Mouse (Mus musculus) urinary bladder, adult 2 months (tissue): Measurements from ENCODE around the gene Midn. TPM values are rescaled to one million over a fixed set of nuclear protein-coding genes. Genes with fewer than 3 reads are reported as not detected.

Source experiments
- DNase-seq: peaks from one replicate; pipeline ENCODE4 v3.0.0; 2022; ENCODE audit warnings: low spot score
- polyA plus RNA-seq: library from polyadenylated mRNA; depleted of rRNA; stranded (reverse); fragments of >200 nt; gene quantifications from 2 replicates; pipeline ENCODE4 v1.2.3, GENCODE M21; 2012

The Midn gene
- polyA plus RNA-seq, 1 experiment, result 21.2 TPM

DNA sequence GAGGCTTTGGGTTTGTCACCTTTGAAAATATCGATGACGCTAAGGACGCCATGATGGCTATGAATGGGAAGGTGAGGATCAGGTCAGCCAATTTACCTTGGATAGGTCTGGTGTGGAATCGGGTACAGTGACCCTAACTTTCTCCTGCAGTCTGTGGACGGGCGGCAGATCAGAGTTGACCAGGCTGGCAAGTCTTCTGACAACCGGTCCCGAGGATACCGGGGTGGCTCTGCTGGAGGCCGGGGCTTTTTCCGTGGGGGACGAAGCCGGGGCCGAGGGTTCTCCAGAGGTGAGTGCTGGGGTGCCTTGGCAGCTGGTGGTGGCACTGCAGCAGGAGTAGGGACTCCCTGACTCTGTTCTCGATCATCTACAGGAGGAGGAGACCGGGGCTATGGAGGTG is 22.0 kb downstream of the Midn start:
- DNase-seq, result no peak

DNA sequence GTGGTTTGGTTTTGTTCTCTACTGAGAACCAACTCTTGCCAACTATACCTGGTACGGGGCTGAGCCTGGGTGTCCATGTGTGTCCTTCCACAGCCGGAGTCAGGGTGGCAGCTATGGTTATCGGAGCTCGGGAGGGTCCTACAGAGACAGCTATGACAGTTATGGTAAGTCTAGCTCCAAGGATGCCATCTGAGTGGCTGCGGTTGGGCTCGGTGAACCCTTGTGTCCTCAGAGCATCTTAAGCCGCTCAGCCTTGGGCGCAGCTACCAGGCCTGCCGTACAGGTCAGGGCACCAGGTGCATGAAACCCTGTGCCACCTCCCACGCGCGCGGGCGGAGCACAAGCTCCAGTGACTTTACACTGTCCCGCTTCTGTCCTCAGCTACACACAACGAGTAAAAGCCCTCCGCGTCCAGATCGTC is 22.5 kb downstream of the Midn start:
- no peak for DNase-seq

DNA sequence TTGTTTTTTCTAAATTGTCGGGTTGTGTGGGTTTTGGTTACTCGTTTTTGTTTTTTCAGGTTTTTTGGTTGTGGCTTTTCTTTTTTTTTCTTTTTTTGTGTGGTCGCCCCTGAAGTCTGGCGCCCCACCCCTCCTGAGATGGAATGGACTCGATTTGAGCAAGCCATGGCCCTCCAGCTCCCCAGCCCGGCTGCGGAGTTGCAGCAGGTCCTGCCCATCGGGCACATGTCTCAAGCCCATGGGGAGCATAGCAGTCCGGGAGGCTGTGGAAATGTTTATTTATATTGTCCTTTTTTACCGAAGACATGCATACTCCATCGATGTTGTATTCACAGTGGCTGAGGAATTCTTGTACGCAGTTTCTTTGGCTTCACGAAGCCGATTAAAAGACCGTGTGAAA is 23.2 kb downstream of the Midn start:
- no peak for DNase-seq

DNA sequence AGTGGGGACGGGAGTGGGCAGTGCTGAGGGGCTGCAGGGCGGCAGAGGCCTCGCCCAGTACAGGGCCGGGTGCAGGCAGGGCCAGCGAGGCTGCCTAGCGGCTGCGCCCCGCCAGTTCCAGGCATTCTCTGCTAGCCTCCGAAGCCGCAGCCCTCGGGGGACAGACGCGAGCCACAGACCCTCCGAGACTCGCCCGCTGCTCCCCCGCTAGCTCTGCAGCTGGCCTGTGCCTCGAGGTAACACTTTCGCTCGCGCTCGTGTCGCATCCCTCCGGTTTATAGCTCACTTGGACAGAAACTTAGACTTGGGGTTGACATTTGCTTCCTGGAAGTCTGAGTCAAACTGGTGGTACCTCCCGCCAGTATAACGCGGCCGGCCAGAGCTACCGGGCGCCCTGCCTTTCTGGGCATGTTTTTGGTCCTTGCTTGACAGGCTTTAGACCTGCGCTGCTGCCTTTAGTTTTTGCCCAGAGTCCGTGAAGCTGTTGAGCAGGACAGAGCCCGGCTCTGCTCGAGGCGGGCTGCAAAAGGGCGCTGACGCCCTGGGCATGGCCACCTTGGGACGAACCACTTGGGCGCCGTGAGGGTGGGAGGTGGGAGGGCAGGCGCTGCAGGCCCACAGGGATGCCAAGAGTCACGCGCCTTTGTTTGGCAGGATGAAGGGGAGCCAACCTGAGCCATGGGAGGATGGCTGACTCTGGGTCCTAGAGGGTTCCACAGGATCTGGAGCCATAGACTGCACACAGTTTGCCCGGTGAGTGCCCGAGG is 23.9 kb downstream of the Midn start:
- no peak for DNase-seq

DNA sequence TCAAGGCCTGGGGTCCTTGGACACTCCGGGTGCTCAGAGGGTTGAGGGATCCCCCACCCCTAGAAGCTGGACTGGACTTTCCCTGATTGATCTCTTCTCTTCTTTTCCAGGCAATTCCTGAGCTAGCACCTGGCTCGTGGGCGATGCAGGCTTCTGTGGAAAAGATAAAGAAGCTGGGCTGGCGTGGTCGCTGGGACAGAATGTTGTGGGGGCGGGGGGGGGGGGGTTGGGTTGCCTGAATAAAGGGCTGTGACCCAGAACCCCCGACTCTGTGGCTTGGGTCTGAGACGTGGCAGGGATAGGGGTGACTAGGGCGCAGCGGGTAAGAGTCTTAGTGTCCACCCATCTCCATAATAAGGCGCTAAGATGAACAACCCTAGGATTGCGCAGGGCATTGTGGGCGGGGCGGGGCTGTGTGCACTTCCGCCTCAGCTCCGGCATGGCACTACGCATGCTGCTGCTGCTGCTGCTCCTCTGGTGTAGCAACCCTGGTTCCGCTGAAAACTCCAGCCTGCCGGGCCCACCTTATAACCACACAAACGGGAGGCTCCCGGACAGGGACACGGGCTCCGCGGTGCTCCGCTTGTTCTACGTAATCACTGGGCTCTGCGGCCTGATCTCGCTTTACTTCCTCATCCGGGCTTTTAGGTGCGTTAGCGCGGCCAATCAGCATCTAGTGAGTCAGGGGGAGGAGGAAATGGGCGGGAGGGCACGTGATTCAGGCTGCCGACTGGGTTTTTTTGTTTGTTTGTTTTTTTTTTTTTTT is 24.6 kb downstream of the Midn start, which contains the start of gene 1600002K03Rik:
Gene 1600002K03Rik, plus strand, starts transcription at position 418 of the 766 bp plus-strand sequence.
- DNase-seq, result peak; percentile 91

DNA sequence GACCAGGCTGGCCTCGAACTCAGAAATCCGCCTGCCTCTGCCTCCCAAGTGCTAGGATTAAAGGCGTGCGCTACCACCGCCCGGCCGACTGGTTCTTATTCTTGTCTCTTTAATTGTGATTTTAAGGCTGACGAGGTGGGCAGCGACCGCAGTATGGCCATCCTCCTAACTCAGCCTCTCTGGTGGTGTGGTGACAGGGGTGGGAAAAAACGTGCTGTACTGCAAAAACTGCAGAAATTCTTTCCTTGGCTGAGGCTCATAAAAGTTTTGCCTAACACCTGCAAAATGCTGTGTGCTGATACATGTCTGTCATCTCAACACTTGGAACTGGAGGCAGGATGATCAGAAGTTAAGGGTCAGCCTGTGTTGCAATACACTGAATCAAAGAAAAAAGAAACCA is 25.3 kb downstream of the Midn start:
- DNase-seq, result no peak

DNA sequence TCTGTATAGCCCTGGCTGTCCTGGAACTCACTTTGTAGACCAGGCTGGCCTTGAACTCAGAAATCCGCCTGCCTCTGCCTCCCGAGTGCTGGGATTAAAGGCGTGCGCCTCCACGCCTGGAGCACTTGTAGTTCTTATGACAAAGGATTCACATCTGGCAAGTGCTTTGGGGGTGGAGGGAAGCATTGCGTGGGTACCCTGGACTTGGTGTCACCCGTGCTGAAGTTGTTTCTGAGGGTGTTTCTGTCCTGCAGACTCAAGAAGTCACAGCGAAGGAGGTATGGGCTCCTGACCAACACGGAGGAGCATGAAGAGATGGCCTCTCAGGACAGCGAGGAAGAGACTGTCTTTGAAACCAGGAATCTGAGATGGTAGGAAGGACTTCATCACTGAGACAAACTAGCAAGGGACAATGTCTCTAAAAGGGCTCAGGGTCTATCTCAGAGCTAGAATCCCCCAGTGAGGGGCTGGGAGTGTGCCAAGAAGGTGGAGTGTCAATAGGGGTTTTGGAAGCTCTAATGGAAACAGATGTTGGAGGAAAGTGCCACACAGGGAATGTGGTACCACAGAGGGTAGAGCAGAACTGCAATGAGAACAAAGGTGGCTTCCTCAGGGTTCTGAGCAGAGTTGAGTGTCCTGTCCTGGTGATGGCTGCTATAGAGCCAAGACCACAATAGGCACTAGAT is 26.0 kb downstream of the Midn start:
- DNase-seq, result no peak

DNA sequence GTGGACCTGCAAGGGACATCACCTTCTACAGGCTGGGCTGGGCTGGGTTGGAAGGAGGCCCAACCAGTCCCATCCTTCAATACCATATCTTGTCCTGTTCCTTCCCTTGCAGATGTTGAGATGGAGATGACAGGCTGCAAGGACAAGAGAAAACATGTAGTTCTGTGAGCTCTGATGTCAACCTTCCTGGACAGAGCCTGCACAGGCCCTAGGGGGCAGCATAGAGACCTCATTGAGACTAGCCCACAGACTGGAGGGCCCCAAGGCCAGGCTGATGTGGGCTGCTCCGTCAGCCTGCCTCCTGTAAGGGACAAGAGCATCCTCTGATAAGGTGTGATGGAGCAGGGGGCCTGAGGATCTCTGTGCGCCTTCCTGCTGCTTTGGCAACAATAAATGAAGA is 26.6 kb downstream of the Midn start:
- no peak for DNase-seq

DNA sequence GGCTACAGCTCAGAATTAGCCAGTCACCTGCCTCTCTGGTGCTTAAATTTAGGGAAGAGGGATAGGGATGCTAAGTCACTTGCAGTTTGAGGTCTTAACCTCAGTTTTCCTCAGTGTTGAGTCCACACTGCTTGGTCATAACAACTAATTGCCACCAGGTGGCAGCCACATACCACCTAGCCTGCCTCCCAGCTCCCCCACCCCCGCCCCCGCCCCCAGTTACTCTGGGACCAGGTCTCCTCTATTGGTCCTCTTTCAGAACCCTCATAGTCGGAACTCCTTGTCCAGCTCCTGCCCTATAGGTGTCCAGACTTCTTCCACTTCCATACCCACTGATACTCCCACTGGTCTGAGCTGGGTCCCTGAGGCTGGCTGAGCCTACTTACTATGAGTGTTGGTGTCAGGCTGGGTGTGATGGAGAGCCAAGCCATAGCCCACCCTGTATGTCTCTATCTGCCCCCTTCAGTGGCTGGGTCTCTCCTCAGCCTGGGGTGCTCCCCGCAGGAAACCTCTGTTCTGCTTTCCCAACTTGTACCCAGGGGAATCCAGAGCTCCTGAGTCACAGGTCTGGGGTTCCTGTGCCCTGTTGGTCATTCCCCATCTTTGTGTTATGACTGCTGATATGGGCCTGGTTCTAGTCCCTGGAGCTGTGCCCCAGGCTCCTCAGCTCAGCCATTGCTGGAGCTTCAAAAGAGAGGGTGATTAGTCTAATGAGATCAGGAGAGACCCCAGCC is 27.6 kb downstream of the Midn start:
- no peak for DNase-seq

DNA sequence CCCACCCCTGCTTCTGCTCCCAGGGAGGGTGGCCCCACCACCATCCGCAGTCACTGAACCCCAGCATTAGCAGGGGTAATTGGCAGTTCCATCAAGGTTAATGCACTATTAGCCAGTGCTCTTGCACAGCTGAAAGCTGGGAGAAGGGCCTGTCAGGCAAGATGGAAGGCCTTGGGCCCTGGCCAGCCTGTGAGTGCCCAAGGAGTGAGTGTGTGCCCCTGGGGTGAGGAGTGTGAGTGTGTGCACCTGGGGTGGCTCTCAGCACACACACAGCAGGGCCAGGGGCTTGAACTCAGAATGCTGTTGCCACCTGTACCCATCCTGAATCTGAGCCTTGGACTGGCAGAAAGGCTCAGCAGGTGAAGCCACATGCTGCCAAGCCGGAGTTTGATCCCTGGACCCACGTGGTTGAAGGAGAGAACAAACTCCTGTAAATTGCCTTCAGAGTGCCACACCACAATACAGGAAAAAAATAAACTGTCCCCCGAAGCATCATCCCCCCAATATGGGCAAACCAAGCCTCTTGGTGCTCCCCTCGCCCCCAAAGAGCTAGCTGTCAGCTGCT is 28.3 kb downstream of the Midn start:
- DNase-seq, result no peak

DNA sequence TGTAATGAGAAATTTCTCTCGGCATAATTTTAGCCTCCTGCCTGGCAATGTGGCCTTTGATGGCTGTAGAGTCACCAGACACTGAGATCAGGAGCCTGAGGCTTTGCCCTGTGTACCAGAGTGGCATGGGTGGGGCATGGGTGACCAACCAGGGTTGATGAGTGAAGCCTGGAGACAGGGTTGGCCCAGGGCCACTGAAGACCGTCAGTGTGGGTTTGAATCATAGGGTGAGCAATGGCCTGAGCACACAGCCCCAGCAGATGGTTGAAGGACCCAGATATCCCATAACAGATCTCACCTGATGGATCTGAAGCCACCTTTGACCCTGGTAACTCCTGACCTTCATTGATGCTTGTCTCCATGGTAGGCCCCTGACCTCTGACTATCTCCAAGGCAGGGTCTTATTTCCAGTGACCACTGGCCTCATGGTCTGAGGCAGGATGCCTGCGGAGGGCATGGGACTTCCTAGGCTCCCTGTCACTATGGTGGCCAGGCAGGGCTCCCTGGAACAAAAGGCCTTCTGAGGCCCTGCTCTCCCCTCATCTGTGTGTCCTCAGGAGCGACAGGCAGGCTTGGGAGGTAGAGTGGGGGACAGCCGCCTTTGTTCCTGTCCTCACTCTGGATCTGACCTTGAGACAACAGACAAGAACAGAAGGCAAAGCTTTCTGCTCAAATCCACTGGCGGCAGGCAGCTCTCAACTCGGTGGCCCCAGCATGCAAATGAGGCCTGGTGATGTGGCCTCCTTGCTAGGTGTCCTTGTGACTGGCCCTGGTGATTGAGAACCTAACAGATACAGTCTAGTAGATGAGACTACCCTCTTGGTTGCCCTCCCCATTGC is 29.6 kb downstream of the Midn start:
- no peak for DNase-seq

DNA sequence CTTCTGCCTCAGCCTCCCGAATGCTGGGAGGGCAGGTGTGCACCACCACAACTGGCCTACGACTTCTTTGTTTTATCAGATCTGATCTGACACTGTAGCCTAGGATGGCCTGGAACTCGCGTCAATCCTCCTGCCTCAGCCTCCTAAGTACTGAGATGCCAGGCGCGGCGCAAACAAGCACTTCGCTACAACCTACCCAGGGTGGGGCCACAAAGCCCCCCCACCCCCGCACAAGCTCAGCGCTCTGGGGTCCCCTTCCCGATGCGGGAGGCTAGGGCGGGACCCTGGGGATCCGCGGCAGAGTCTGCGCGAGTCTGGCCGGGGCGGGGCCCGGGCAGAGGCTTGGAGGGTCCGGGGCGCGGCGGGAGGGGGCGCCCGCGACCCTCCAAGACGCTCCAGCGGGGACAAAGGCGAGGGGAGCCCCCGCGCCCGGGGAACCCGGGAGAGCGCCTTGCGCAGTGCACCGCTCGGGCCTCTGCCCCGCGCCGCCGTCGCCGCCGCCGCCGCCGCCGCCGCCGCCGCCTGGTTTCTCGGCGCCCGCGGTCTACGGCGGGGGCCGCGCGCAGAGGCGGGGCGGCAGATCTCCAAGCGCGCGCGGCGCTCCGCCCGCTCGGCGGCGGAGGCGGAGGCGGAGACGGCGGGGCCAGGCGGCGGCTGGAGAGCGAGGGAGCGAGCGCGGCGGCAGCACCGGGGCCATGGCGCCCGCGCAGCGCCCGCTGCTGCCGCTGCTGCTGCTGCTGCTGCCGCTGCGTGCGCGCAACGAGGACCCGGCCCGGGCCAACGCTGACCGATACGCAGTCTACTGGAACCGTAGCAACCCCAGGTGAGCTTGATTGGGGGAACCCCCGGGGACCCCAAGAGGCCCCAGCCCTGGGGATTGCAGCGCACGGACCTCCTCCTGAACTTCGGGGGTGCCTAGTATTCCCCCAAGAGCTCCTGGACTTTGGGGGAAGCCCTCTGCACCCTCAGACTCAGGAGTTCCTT is 31.3 kb downstream of the Midn start, which contains the start of gene Efna2:
Gene Efna2, plus strand, starts transcription at position 415 of the 984 bp plus-strand sequence.
- DNase-seq, result no peak

DNA sequence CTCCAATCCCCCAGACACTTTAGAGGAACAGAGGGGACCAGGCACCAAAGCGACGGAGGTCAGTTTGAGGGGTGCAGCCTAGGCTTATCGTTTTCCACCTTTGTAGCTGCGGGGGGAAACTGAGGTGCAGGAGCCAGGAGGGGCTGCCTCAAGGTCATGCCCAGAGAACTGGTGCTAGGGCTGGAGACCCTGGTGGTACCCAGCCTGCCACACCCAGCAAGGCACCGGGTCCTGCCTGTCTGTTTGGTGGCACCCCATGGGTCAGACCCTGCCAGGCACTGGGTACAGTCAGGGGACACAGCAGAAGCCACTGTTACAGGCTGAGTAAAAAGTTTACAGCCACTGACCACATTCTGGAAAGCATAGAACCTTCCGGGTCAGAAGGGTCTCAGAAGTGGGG is 32.2 kb downstream of the Midn start:
- DNase-seq, result no peak

DNA sequence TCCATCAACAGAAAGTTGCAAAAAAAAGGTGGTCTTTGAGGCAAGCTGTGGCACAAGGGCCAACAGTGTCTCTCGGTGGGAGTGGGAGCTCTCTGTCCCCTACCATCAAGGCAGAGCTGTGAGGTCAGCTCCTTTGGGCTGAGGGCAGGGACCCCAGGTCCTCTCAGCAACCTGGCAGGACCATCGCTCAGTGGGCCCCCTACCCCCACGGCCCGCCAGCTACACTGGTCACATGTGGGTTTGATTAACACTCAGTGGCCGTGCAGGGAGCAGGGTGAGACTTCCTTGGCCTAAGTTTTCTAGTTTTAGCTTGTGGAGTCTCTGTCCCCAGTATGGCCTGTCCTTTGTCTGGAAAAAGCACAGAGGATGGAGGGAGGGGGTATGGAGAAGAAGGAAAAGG is 32.8 kb downstream of the Midn start:
- no peak for DNase-seq

DNA sequence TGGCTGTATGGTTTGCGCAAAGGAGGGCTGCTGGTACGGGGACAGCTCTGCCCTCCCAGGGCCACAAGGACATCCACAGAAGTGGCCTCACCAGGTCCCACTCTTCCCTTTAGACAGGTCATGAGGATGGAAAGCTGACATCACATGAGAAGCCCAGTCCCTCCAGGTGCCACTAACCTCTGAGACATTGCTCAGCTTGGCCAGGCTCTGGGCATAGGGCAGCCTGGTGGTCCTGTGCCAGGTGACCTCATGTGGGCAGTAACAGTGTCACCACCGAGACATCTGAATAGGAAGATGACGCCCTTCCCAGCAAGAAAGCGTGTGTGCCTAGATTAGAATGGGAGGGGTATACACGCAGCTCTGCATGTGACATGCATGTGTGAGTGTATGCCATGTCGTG is 34.5 kb downstream of the Midn start:
- no peak for DNase-seq

DNA sequence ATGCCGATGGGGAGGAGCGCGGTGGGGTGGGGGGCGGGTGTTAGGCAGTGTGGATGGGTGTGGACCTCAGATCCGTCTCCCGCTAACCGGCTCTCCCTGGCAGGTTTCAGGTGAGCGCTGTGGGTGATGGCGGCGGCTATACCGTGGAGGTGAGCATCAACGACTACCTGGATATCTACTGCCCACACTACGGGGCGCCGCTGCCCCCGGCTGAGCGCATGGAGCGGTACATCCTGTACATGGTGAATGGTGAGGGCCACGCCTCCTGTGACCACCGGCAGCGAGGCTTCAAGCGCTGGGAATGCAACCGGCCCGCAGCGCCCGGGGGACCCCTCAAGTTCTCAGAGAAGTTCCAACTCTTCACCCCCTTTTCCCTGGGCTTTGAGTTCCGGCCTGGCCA is 38.6 kb downstream of the Midn start:
- DNase-seq, result no peak

DNA sequence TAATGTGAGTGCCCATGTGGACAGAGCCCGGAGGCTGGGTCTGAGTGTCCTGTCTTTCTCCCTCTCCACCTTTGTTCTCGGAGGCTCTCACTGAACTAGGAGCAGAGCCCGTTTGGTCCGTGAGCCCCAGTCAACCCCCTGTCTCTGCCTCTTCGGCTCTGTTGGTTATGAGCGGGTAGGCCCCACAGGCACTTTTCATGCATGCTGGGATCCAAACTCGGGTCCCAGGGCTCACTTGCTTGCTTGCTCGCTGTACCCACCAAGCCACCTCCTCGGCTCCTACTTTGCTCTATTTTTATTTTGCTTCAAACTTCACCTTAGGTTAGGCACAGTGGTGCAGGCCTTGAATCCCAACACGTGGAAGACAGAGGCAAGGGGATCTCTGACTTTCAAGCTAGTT is 39.7 kb downstream of the Midn start:
- no peak for DNase-seq

DNA sequence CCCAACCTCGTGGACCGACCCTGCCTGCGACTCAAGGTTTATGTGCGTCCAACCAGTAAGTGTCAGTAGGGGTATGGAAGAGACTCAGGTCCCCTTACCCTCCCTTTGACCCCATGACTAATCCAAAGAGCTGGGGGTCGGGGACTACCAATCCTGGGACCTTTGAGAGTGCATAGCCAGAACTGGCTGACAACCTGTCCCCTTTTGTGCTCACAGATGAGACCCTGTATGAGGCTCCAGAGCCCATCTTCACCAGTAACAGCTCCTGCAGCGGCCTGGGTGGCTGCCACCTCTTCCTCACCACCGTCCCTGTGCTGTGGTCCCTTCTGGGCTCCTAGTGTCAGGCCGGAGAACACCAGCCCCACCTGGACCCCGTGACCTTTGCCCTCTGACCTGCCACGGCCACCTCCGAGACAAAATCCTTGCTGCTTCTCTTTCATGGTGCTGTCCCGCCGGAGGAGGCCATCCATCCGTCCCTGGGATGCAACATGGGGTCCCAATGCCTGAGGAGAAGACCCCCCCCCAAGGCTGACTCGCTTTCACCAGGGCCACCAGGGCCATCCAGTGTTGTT is 40.5 kb downstream of the Midn start:
- DNase-seq, result no peak

DNA sequence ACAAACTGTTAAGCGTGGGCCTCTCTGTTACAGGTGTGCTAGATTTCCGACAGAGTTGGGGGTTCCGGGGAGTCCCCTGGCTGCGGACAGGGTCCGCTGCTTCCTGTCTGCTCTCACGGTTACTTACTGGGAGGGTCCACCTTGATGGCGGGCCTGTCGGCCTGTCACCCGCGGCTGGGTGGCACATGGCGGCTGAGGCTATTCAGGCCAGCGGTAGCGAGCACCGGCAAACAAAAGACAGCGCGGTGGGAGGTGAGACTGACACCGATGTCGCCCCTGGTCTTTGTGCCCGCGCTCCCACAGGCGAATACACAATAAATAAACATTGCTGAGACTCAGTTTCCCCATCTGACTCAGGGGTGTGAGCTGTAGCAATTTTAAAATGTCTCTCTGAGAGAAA is 41.9 kb downstream of the Midn start:
- DNase-seq, result no peak
